Mouse (Mus musculus) heart, embryonic 16.5 days (tissue): ENCODE results near the gene Hibadh. TPM values are rescaled to one million over a fixed set of nuclear protein-coding genes. Genes with fewer than 3 reads are reported as not detected.
A peak's percentile ranks its signal among the peaks of the same experiment; 100 is the strongest.

Experiments used
- ATAC-seq: fragments of 200-750 bp; cut with Nextera tagmentation; replicated peaks from 2 replicates; pipeline ENCODE4 v1.8.0; 2017; ENCODE audit warnings: moderate number of reproducible peaks; ENCODE audit not compliant: insufficient read depth, low FRiP score; ENCODE audit errors: extremely low read depth
- H3K27ac ChIP-seq: fragments of 300-500 bp; sonication (generic); 2 replicates; pipeline ENCODE4 v1.5.1; 2014; ENCODE audit warnings: mild to moderate bottlenecking, low read length, control low read depth, moderate library complexity
- H3K27me3 ChIP-seq: fragments of 300-500 bp; sonication (generic); 2 replicates; pipeline ENCODE4 v1.6.1; 2014; ENCODE audit warnings: low read length, mixed read lengths; ENCODE audit not compliant: control insufficient read depth, insufficient read depth
- H3K36me3 ChIP-seq: fragments of 300-500 bp; sonication (generic); 2 replicates; pipeline ENCODE4 v1.6.1; 2014; ENCODE audit not compliant: control insufficient read depth, insufficient read depth
- H3K4me1 ChIP-seq: fragments of 300-500 bp; sonication (generic); 2 replicates; pipeline ENCODE4 v1.6.1; 2014; ENCODE audit warnings: low read length, mixed read lengths; ENCODE audit not compliant: control insufficient read depth, insufficient read depth
- H3K4me2 ChIP-seq: fragments of 300-500 bp; sonication (generic); 2 replicates; pipeline ENCODE4 v1.6.1; 2014; ENCODE audit warnings: low read depth, mild to moderate bottlenecking, control low read depth, low read length
- H3K4me3 ChIP-seq: fragments of 300-500 bp; sonication (generic); 2 replicates; pipeline ENCODE4 v1.5.1; 2014; ENCODE audit warnings: mild to moderate bottlenecking, control low read depth, low read length
- H3K9ac ChIP-seq: fragments of 300-500 bp; sonication (generic); 2 replicates; pipeline ENCODE4 v1.6.1; 2014; ENCODE audit warnings: low read length, control low read depth
- H3K9me3 ChIP-seq: fragments of 300-500 bp; sonication (generic); replicated peaks from 2 replicates; pipeline ENCODE4 v1.6.1; 2016; ENCODE audit warnings: low read length; ENCODE audit not compliant: control insufficient read depth
- WGBS: fragments of 180-500 bp; shearing (Covaris S2); extraction: QIAGEN DNeasy Blood & Tissue Kit; methylation state at CpG from one replicate; pipeline ENCODE4 v1.1.7; 2014; 5-methylcytosine and 5-hydroxymethylcytosine counted together
- polyA plus RNA-seq: library from polyadenylated mRNA; unstranded; fragments of >200 nt; fragmentation: Nextera tagmentation; extraction: Ambion mirVana; gene quantifications from 2 replicates; pipeline ENCODE4 v1.2.1, GENCODE M21; 2015

Hibadh gene
- polyA plus RNA-seq, 1 experiment from 2014 or later, result 203 TPM

DNA sequence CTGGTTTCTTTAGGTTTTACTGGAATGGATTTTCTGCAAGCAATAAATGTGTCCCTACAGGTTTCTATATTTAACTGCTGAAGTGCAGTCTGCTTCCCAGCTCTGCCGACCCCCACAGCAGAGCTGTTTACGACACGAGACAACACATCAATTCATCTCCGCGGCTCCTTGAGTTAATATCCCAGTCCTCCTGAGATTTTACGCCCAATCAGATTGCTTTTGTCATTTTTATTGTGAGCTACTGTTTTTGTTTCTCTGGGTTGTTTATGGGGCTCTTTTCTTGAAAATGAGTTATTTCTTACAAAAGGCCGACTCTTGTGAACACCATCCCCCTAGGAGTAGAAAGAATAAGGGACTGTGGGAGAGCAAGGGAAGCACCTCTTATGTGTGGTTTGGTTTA lies 2.0 kb upstream of the Hibadh start:
- Histone ChIP-seq H3K4me2 (peak overlapping the region; percentile 51), H3K36me3 (no peaks in the 10 kb centered on the region), H3K27me3 (no peaks in the 10 kb centered on the region), H3K4me1 (peaks cover 12% of the 10 kb centered on the region), H3K9me3 (no peaks in the 10 kb centered on the region), H3K27ac (no peak overlapping the region), H3K9ac (0 out of 2 replicates have a peak overlapping the region, but pooled peaks have one; percentile 26), H3K4me3 (peak overlapping the region; percentile 22; the same call in 1 of the 2 replicates)
- ATAC-seq, result no peak
- WGBS, result 53% methylated on average over 7 of the region's 7 CpGs

GRCm38 (mm10) chr6:52641076-52641475 lies 887 bp upstream of the Hibadh start:
- Histone ChIP-seq H3K4me3 (no peak overlapping the region), H3K27me3 (no peaks in the 10 kb centered on the region), H3K27ac (no peak overlapping the region), H3K4me1 (peaks cover 12% of the 10 kb centered on the region), H3K9me3 (no peaks in the 10 kb centered on the region), H3K36me3 (no peaks in the 10 kb centered on the region), H3K4me2 (no peak overlapping the region), H3K9ac (no peak overlapping the region)
- ATAC-seq, result no peak
- 73% methylated on average over 3 of the region's 3 CpGs for WGBS

- H3K4me3 ChIP-seq, result peak overlapping the region; percentile 73
Observed at GRCm38 (mm10) chr6:52639546-52640223, 504 bp downstream of the Hibadh start.

DNA sequence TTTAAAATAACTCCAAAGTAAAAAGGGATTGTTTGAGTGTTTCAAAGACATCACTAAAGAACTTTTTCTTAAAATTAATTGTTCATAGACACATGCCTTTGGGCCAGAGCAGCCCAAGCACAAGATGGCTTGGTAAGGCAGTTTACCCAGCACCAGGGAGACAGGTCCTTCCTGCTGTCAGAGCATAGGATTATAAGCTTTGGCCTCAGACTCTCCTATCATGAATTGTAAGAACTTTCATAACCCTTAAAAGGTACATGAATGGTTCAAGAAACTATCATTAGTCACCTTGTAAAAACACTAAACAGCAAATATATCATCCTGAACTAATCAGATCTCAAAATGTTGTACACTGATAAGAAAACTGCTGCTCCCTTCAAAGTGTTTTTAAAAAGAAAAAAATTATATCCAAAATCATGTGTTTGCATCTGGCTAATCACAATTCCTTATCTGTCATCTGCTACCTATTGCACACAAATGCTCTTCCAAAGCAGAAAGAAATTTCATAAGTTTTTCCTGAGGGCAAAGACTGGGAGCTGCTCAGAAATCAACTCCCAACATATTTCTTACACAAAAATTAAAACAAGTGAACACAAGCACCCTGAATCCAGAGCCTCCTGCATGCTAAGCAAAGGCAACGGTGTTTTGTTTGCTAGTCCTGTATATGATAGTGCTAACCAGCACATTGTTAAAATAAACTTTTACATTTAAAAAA lies 1.6 kb downstream of the Hibadh start:
- WGBS, result 73% methylated on average over 1 of the region's 1 CpGs
- no peak for ATAC-seq
- Histone ChIP-seq H3K36me3 (no peaks in the 10 kb centered on the region), H3K9ac (peak overlapping the region; percentile 33), H3K9me3 (no peaks in the 10 kb centered on the region), H3K4me3 (peak overlapping the region; percentile 73), H3K27me3 (no peaks in the 10 kb centered on the region), H3K27ac (no peak overlapping the region), H3K4me2 (peak overlapping the region; percentile 81), H3K4me1 (peaks cover 12% of the 10 kb centered on the region)

More at GRCm38 (mm10) chr6:52639546-52640223, 504 bp downstream of the Hibadh start:
- H3K36me3 ChIP-seq, result no peaks in the 10 kb centered on the region
- peak; percentile 3; the same call in 1 of the 2 replicates for ATAC-seq
- peak overlapping the region; percentile 90 for H3K9ac ChIP-seq
- peaks cover 12% of the 10 kb centered on the region for H3K4me1 ChIP-seq
- H3K27me3 ChIP-seq, result no peaks in the 10 kb centered on the region
- peak overlapping the region; percentile 89 for H3K27ac ChIP-seq
- WGBS, result under 1% methylated on average over 28 of the region's 28 CpGs
- peak overlapping the region; percentile 81 for H3K4me2 ChIP-seq
- no peaks in the 10 kb centered on the region for H3K9me3 ChIP-seq

DNA sequence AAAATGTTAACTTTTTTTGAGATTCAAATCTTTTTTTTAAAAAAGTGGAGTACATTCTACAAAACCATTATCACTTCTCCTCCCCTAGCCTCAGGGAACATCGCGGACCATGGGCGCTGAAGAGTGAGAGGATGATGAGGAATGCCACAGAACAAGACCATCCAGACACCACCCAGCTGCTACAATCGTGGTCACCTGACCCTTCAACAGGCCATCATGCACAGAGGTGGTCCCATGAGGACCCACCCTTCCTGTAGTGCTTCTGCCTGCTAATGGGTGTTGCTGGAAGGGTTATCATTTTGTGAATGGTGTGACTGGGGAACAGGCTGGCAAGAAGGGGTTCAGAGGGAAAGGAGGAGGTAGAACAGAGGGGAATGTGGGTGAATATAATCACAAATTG lies 2.9 kb downstream of the Hibadh start:
- peaks cover 12% of the 10 kb centered on the region for H3K4me1 ChIP-seq
- H3K27me3 ChIP-seq, result no peaks in the 10 kb centered on the region
- no peak overlapping the region for H3K4me2 ChIP-seq
- WGBS, result 89% methylated on average over 4 of the region's 4 CpGs
- no peak overlapping the region for H3K27ac ChIP-seq
- no peak overlapping the region for H3K9ac ChIP-seq
- H3K36me3 ChIP-seq, result no peaks in the 10 kb centered on the region
- H3K4me3 ChIP-seq, result no peak overlapping the region
- no peaks in the 10 kb centered on the region for H3K9me3 ChIP-seq
- no peak for ATAC-seq

GRCm38 (mm10) chr6:52635395-52635794 lies 4.8 kb downstream of the Hibadh start:
- 91% methylated on average over 2 of the region's 2 CpGs for WGBS
- no peak overlapping the region for H3K4me3 ChIP-seq
- no peaks in the 10 kb centered on the region for H3K36me3 ChIP-seq
- no peak for ATAC-seq
- H3K4me2 ChIP-seq, result no peak overlapping the region
- H3K9me3 ChIP-seq, result no peaks in the 10 kb centered on the region
- peaks cover 10% of the 10 kb centered on the region for H3K4me1 ChIP-seq
- no peaks in the 10 kb centered on the region for H3K27me3 ChIP-seq
- H3K27ac ChIP-seq, result no peak overlapping the region
- no peak overlapping the region for H3K9ac ChIP-seq

DNA sequence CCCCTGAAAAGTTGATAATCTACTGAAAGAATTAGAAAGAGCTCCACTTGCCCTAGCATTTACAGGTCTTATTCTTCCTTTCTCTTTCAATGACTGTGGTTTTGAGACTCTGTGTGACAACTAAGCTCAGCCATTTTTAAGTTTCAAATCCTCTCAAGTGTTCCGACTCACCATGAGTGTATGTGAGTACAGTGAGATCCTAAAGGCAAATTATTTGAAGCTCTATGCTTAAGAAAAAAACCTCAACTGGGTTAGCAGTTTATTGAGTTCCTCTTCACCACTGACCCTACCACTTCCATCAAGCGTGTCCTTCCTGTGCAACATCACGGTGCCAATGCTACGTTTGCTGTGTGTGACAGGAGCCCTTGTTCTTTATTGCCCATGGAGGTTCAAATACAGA lies 9.6 kb downstream of the Hibadh start:
- H3K27ac ChIP-seq, result no peak overlapping the region
- H3K9ac ChIP-seq, result no peak overlapping the region
- 95% methylated on average over 4 of the region's 4 CpGs for WGBS
- no peaks in the 10 kb centered on the region for H3K27me3 ChIP-seq
- no peaks in the 10 kb centered on the region for H3K9me3 ChIP-seq
- no peak overlapping the region for H3K4me2 ChIP-seq
- no peak overlapping the region for H3K4me3 ChIP-seq
- peaks cover 9% of the 10 kb centered on the region; the same call in 1 of the 2 replicates for H3K36me3 ChIP-seq
- no peak for ATAC-seq
- H3K4me1 ChIP-seq, result no peaks in the 10 kb centered on the region

- Histone ChIP-seq H3K36me3 (peaks cover 9% of the 10 kb centered on the region; the same call in 1 of the 2 replicates), H3K4me1 (no peaks in the 10 kb centered on the region), H3K27me3 (no peaks in the 10 kb centered on the region), H3K4me2 (no peak overlapping the region), H3K9ac (no peak overlapping the region), H3K9me3 (no peaks in the 10 kb centered on the region), H3K4me3 (no peak overlapping the region), H3K27ac (no peak overlapping the region)
- ATAC-seq, result no peak
- 92% methylated on average over 4 of the region's 4 CpGs for WGBS
Observed at GRCm38 (mm10) chr6:52629180-52629579, 11.0 kb downstream of the Hibadh start.

GRCm38 (mm10) chr6:52626735-52627134 lies 13.5 kb downstream of the Hibadh start:
- Histone ChIP-seq H3K4me1 (no peaks in the 10 kb centered on the region), H3K36me3 (peaks cover 13% of the 10 kb centered on the region), H3K4me3 (no peak overlapping the region), H3K4me2 (no peak overlapping the region), H3K9me3 (no peaks in the 10 kb centered on the region), H3K27ac (no peak overlapping the region), H3K9ac (no peak overlapping the region), H3K27me3 (no peaks in the 10 kb centered on the region)
- no peak for ATAC-seq
- 83% methylated on average over 4 of the region's 4 CpGs for WGBS
